Mouse (Mus musculus) ES-E14 (cell line): Measurements from ENCODE around the gene Rbm25.
A peak's percentile ranks its signal among the peaks of the same experiment; 100 is the strongest.

Experiments used
- CHD2 ChIP-seq: IDR thresholded peaks from 2 replicates; pipeline ENCODE4 v1.6.1; 2014; ENCODE audit warnings: mild to moderate bottlenecking, low read depth, low read length, inconsistent platforms
- MAFK ChIP-seq: IDR thresholded peaks from 2 replicates; pipeline ENCODE4 v1.6.1; 2014; ENCODE audit warnings: mild to moderate bottlenecking, low read depth, low read length, inconsistent platforms; ENCODE audit not compliant: insufficient read depth
- ZC3H11A ChIP-seq: IDR thresholded peaks from 2 replicates; pipeline ENCODE4 v1.6.1; 2012; ENCODE audit warnings: low read depth, mild to moderate bottlenecking, inconsistent platforms, low read length, borderline replicate concordance
- ZNF384 ChIP-seq: IDR thresholded peaks from 2 replicates; pipeline ENCODE4 v1.6.1; 2012; ENCODE audit warnings: low read depth, low read length, inconsistent platforms

- TF ChIP-seq MAFK (no peak), ZC3H11A (no peak), ZNF384 (no peak), CHD2 (0 out of 2 replicates have a peak, but pooled peaks have one; percentile 17)
Measured at GRCm38 (mm10) chr12:83687934-83688315, 56.9 kb downstream of the Rbm25 start, which contains the start of gene Psen1.
